Mouse (Mus musculus): ENCODE measurements around the gene Isy1.
A peak's percentile ranks its signal among the peaks of the same experiment; 100 is the strongest.
"Not testable (repeated sequence)": the region's sequence is repeated elsewhere in the genome, so short reads cannot be mapped to it uniquely, and the experiment has no call there.

Isy1 gene

DNA sequence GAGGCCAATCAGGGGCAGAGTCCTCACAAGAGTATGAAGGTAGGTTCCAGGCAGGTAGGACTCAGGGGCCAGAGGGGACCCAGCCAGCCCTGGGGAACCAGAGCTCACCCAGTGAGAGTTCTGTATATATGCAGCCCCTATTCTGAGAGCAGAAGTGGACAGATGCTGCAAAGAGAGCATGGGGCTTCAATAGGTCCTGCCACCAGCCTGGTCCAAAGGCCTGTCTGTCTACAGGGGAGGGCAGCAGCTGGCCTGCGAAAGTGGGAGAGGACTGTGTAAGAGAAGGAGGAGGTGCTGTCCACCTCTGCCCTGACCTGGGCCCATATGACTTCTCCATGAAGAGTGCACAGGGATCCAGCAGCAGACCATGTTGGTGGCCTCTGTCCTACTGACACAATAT is 61.9 kb downstream of the Isy1 start:
- DNase-seq (ENCODE audit: low spot score), result no peak

DNA sequence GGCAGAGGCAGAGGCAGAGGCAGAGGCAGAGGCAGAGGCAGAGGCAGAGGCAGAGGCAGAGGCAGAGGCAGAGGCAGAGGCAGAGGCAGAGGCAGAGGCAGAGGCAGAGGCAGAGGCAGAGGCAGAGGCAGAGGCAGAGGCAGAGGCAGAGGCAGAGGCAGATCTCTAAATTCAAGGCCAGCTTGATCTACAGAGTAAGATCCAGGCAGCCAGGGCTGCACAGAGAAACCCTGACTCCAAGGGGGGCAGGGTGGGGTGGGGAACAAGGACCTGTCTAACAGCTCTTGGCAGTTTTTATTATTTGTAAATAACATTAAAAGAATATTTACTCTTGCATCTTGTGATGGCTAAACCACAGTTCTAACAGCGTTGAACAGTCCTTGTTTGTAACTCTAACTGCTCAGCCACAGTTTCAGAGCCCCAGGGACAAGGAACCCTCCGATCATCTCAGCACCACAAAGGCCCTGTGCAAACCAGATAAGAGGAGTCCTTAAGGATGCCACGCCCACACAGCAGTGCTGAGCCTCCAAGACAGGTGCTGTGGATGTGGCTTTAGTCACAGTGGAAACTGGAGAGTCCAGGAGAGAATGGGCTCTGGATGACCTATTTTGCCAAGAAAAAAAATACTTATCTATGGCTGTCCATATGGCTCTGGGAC is 62.9 kb downstream of the Isy1 start:
- no peak for DNase-seq (ENCODE audit: low spot score)

DNA sequence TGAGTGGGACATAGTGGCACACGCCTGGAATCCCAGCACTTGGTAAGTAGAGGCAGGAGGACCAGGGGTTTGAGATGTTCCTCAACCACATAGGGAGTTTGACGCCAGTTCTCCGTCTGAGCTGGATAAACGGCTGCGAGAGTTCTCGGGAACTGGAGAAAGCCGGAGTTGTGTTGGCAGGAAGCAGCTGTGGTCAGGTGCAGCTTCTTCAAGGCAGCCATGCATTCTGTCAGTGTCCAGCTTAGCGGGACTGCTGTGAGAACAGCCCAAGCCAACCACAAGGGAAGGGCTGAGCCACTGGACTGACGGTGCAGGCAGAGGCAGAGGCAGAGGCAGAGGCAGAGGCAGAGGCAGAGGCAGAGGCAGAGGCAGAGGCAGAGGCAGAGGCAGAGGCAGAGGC is 63.7 kb downstream of the Isy1 start:
- DNase-seq (ENCODE audit: low spot score), result no peak

DNA sequence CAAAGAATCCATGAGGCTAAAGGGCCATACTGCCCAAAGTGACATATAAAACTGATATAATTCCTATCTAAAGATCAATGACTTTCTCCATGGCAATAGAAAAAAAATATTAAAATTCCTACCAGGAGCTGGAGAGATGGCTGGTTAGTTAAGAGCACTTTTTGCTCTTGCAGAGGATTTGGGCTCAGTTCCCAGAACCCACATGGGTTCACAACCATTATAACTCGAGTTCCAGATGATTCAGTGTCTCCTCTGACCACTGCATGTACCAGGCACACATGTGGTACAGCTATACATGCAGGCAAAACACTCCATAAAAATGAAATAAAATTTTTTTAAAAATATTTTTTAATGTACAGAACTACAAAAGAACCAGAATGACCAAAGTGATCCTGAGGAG is 64.1 kb downstream of the Isy1 start:
- no peak for DNase-seq (ENCODE audit: low spot score)

DNA sequence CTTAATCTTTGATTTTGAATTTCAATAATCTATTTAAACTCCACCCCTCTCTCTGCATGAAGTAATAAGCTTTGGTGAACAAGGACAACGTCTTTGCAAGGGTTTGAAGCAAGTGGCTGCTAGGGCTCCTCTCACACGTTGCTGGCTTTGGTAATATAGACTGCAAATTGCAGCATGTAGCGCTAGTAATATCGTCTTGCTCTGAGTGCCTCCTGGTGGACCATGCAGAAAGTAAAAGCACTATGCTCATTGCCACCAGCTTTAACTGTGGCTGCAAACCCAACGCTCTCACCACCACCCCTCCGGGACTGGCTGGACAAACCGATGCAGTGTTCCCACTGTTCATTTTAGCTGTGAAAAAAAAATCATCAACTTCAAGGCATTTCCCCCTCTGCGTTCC is 68.0 kb downstream of the Isy1 start:
- peak; percentile 25 for DNase-seq (ENCODE audit: low spot score)

DNA sequence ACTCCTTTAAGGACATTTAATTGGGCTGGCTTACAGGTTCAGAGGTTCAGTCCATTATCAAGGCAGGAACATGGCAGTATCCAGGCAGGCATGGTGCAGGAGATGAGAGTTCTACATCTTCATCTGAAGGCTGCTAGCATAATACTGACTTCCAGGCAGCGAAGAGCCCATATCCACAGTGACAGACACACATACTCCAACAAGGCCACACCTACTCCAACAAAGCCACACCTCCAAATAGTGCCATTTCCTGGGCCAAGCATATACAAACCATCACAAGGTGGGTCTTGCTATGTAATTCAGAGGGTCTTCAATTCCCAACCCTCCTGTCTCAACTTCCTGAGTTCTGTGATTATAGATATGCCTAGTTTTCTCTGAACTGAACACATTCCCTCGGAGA is 74.3 kb downstream of the Isy1 start:
- not testable (repeated sequence) for DNase-seq (ENCODE audit: low spot score)

Measured in embryo, embryonic 10.5 days (tissue).